Mouse (Mus musculus) heart, postnatal 0 days (tissue): Measurements from ENCODE around the gene Ndufv1. TPM values are rescaled to one million over a fixed set of nuclear protein-coding genes. Genes with fewer than 3 reads are reported as not detected.
"Not testable (repeated sequence)": the region's sequence is repeated elsewhere in the genome, so short reads cannot be mapped to it uniquely, and the experiment has no call there.

Experiments
- ATAC-seq: fragments of 200-750 bp; cut with Nextera tagmentation; 2 replicates; pipeline ENCODE4 v1.8.0; 2017; ENCODE audit warnings: low read depth, moderate number of reproducible peaks, moderate library complexity; ENCODE audit not compliant: insufficient read depth
- DNase-seq: peaks from one replicate; pipeline ENCODE4 v3.0.0-alpha.2; 2016; ENCODE audit warnings: low spot score
- H3K27ac ChIP-seq: fragments of 300-500 bp; sonication (generic); 2 replicates; pipeline ENCODE4 v1.5.1; 2014; ENCODE audit warnings: low read depth, mild to moderate bottlenecking
- H3K27me3 ChIP-seq: fragments of 300-500 bp; sonication (generic); 2 replicates; pipeline ENCODE4 v1.6.1; 2014; ENCODE audit warnings: low read length, mixed read lengths; ENCODE audit not compliant: control insufficient read depth, insufficient read depth
- H3K36me3 ChIP-seq: fragments of 300-500 bp; sonication (generic); replicated peaks from 2 replicates; pipeline ENCODE4 v1.6.1; 2014; ENCODE audit warnings: low read length, mixed read lengths; ENCODE audit not compliant: control insufficient read depth, insufficient read depth
- H3K4me1 ChIP-seq: fragments of 300-500 bp; sonication (generic); 2 replicates; pipeline ENCODE4 v1.6.1; 2014; ENCODE audit warnings: antibody characterized with exemption; ENCODE audit not compliant: control insufficient read depth, insufficient read depth
- H3K4me2 ChIP-seq: fragments of 300-500 bp; sonication (generic); 2 replicates; pipeline ENCODE4 v1.6.1; 2014; ENCODE audit warnings: low read depth, mild to moderate bottlenecking, low read length, moderate library complexity
- H3K4me3 ChIP-seq: fragments of 300-500 bp; sonication (generic); 2 replicates; pipeline ENCODE4 v1.5.1; 2014; ENCODE audit warnings: low read depth, low read length
- H3K9ac ChIP-seq: fragments of 300-500 bp; sonication (generic); replicated peaks from 2 replicates; pipeline ENCODE4 v1.6.1; 2014; ENCODE audit warnings: low read depth, low read length, mixed read lengths
- H3K9me3 ChIP-seq: fragments of 300-500 bp; sonication (generic); replicated peaks from 2 replicates; pipeline ENCODE4 v1.6.1; 2016; ENCODE audit warnings: low read length; ENCODE audit not compliant: control insufficient read depth
- CTCF ChIP-seq: IDR thresholded peaks from 2 replicates; pipeline ENCODE4 v1.5.1; 2016; ENCODE audit warnings: antibody characterized with exemption, control low read depth, low read depth
- EP300 ChIP-seq: IDR thresholded peaks from 2 replicates; pipeline ENCODE4 v1.6.1; 2016; ENCODE audit warnings: antibody characterized with exemption, low read depth
- WGBS: fragments of 180-500 bp; shearing (Covaris S2); extraction: QIAGEN DNeasy Blood & Tissue Kit; methylation state at CpG from one replicate; pipeline ENCODE4 v1.1.7; 2014; 5-methylcytosine and 5-hydroxymethylcytosine counted together
- polyA plus RNA-seq: library from polyadenylated mRNA; unstranded; fragments of >200 nt; fragmentation: Nextera tagmentation; extraction: Ambion mirVana; gene quantifications from 2 replicates; pipeline ENCODE4 v1.2.1, GENCODE M21; 2015
- total RNA-seq: library from RNA; depleted of rRNA; stranded (reverse); fragments of >200 nt; gene quantifications from 2 replicates; pipeline ENCODE4 v1.2.3, GENCODE M21; 2014; ENCODE audit warnings: low replicate concordance

Ndufv1 gene
- total and polyA plus RNA-seq, 2 experiments from 2014 or later, result 941 to 1,090 TPM

DNA sequence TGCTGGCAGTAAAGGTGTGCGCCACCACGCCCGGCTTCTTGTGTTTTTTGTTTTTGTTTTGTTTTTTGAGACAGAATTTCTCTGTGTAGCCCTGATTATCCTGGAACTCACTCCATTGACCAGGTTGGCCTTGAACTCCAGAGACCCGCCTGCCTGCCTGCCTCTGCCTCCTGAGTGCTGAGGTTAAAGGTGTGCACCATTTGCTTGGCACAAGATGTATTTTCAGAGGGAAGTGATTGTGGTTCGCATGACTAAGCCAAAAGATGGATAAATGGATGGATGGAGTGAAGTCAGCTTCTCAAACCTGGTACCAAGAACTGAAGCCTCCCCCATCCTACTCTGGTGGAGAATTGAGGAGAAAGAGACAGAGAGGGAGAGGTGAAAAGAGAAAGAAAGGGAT lies 42.0 kb upstream of the Ndufv1 start:
- no peaks in the 10 kb centered on the region for H3K4me1 ChIP-seq
- 88% methylated on average over 5 of the region's 5 CpGs for WGBS
- H3K36me3 ChIP-seq, result no peaks in the 10 kb centered on the region
- no peak overlapping the region for H3K27ac ChIP-seq
- H3K27me3 ChIP-seq, result no peaks in the 10 kb centered on the region
- no peak overlapping the region for H3K9ac ChIP-seq
- no peak for TF ChIP-seq EP300
- TF ChIP-seq CTCF, result no peak
- no peaks in the 10 kb centered on the region for H3K9me3 ChIP-seq
- ATAC-seq, result no peak
- DNase-seq, result no peak
- no peak overlapping the region for H3K4me2 ChIP-seq
- H3K4me3 ChIP-seq, result no peak overlapping the region

DNA sequence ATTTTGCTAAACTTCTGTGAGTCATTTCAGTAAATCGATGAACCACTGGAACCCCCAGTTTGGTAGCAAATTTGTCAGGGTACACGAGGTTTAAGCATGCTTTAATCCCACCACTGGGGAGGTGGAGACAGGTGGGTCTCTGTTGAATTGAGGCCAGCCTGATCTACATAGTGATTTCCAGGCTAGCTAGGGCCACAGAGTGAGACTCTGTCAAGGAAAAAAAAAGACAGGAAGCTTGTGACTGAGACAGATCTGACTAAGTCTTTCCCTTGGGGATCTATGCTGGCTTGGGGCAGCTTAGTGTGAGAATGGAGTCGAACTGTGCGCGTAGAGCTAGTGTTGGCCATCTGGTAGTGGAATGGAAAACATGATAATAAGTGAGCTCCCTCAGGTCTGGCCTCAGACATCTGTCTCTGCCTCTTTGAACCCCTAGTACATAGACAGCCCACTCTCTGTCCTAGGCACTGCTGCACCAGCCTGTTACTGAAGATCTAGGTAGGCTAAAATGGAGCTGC lies 40.0 kb upstream of the Ndufv1 start:
- Histone ChIP-seq H3K9ac (no peak overlapping the region), H3K36me3 (no peaks in the 10 kb centered on the region), H3K4me2 (no peak overlapping the region), H3K27ac (no peak overlapping the region), H3K4me3 (no peak overlapping the region), H3K27me3 (no peaks in the 10 kb centered on the region), H3K9me3 (no peaks in the 10 kb centered on the region), H3K4me1 (no peaks in the 10 kb centered on the region)
- no peak for TF ChIP-seq EP300
- no peak for TF ChIP-seq CTCF
- WGBS, result 62% methylated on average over 5 of the region's 5 CpGs
- no peak for DNase-seq
- ATAC-seq, result no peak

DNA sequence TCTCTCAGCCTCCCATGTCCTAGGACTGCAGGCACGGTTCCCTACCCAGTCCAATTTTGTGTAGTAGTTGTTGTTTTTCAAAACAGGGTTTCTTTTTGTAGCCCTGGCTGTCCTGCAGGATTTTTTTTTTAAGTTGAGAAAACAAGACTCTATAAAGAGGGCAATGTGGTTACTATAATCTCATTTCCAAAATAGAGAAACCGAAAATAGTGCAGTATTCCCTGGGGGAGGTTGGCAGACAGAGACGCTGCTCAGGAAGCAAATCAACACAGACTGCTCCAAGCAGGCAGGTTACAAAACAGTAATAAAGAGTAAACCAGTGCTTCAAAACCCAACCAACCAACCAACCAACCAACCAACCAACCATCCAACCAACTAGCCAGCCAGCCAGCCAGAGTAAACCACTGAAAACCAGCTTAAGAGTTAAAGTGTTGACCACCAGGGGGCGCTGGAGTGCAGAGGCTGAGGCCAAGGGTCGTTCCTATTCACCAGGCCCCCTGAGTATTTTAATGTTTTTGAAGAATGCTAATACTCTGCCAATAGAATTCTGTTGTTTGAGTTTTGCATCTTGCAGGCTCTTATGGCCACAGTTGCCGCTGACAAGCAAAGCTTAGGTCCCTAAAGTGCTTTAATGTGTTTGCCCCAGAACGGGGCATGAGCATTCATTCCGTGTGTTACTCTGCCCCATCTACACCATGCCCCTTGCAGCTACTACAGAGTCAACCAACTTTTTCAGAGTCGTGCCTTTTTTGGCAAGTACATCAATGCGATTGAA lies 39.3 kb upstream of the Ndufv1 start:
- WGBS, result 42% methylated on average over 10 of the region's 10 CpGs
- Histone ChIP-seq H3K4me3 (no peak overlapping the region), H3K27me3 (no peaks in the 10 kb centered on the region), H3K4me1 (no peaks in the 10 kb centered on the region), H3K9me3 (no peaks in the 10 kb centered on the region), H3K4me2 (no peak overlapping the region), H3K36me3 (no peaks in the 10 kb centered on the region), H3K9ac (no peak overlapping the region), H3K27ac (no peak overlapping the region)
- TF ChIP-seq CTCF (peak; percentile 82), EP300 (no peak)
- no peak for DNase-seq
- ATAC-seq, result no peak

DNA sequence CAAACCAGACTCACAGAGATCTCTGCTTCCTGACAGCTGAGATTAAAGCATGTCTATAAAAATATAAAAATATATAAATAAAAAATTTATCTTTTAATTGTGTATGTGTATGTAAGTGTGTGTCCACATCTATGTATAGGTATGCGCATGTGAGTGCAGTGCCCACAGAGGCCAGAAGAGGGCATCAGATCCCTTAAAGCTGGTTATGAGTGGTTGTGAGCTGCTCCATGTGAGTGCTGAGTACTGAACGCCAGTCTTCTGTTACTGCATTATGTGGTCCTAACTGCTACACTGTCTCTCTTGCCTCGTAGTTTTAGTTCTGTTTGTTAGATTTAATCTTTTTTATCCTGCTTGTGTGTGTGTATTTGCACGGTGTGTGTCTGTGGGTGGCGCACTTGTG lies 38.4 kb upstream of the Ndufv1 start:
- no peak overlapping the region for H3K4me3 ChIP-seq
- H3K4me2 ChIP-seq, result no peak overlapping the region
- no peaks in the 10 kb centered on the region for H3K4me1 ChIP-seq
- no peak for ATAC-seq
- no peak overlapping the region for H3K9ac ChIP-seq
- H3K27me3 ChIP-seq, result no peaks in the 10 kb centered on the region
- H3K9me3 ChIP-seq, result no peaks in the 10 kb centered on the region
- H3K36me3 ChIP-seq, result no peaks in the 10 kb centered on the region
- TF ChIP-seq EP300 (no peak), CTCF (no peak)
- H3K27ac ChIP-seq, result no peak overlapping the region
- no peak for DNase-seq
- WGBS, result 91% methylated on average over 5 of the region's 5 CpGs

DNA sequence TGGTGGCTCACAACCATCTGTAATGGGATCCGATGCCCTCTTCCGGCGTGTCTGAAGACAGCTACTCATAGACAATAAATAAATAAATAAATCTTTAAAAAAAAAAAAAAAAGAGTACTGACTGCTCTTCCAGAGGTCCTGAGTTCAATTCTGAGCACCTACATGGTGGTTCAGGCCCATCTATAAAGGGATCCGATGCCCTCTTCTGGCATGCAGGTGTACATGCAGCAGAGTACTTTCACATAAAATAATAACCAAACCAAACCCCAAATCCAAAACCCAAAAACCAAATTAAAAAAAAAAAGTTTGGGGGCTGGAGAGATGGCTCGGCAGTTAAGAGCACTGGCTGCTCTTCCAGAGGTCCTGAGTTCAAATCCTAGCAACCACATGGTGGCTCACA lies 36.5 kb upstream of the Ndufv1 start:
- not testable (repeated sequence) for H3K4me2 ChIP-seq, H3K27me3 ChIP-seq, H3K27ac ChIP-seq, H3K36me3 ChIP-seq, H3K9ac ChIP-seq, DNase-seq, H3K4me3 ChIP-seq, H3K4me1 ChIP-seq, H3K9me3 ChIP-seq, ATAC-seq
- 83% methylated on average over 5 of the region's 5 CpGs for WGBS
- 0 out of 2 replicates have a peak, but pooled peaks have one; percentile 4 for TF ChIP-seq CTCF

DNA sequence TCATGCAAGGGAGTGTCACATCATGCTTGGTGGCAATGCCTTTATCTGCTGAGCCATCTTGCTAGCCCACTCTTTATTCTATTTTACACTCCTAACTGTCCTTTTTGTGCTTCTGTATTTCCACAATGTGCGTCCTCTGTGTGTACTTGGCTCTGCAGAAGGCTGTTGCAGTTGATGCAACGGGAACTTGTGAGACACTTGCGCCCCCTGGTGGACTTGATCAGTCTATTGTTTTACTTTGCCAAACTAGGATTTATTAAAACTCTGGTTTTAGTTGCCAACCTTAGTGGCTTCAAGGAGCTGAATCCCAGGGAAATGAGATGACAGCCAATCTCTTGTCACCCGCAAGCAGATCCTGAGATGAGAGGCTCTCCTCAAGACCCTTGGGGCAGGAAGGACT lies 35.3 kb upstream of the Ndufv1 start:
- H3K36me3 ChIP-seq, result no peaks in the 10 kb centered on the region
- DNase-seq, result no peak
- H3K9ac ChIP-seq, result no peak overlapping the region
- H3K4me3 ChIP-seq, result no peak overlapping the region
- no peak overlapping the region for H3K4me2 ChIP-seq
- H3K27me3 ChIP-seq, result no peaks in the 10 kb centered on the region
- TF ChIP-seq CTCF (peak; percentile 78), EP300 (no peak)
- ATAC-seq, result no peak
- no peaks in the 10 kb centered on the region for H3K9me3 ChIP-seq
- H3K4me1 ChIP-seq, result no peaks in the 10 kb centered on the region
- WGBS, result 25% methylated on average over 4 of the region's 4 CpGs
- H3K27ac ChIP-seq, result no peak overlapping the region
